Mouse (Mus musculus) heart, adult 2 months (tissue): ENCODE data around the gene Fanci. TPM values are rescaled to one million over a fixed set of nuclear protein-coding genes. Genes with fewer than 3 reads are reported as not detected.

ENCODE experiments used
- DNase-seq, 2 experiments: peaks; one replicate each; pipeline ENCODE4 v3.0.0; 2021
- H3K27ac ChIP-seq: fragments of 200-600 bp; 2 replicates; pipeline ENCODE4 v1.8.1; 2022
- H3K27me3 ChIP-seq: fragments of 200-500 bp; 2 replicates; pipeline ENCODE4 v1.6.1; 2012; ENCODE audit warnings: mild to moderate bottlenecking, low read length, inconsistent platforms, mixed read lengths; ENCODE audit not compliant: control insufficient read depth, insufficient read depth
- H3K36me3 ChIP-seq: fragments of 200-500 bp; 2 replicates; pipeline ENCODE4 v1.6.1; 2012; ENCODE audit warnings: low read length, inconsistent platforms; ENCODE audit not compliant: control insufficient read depth, insufficient read depth
- H3K4me1 ChIP-seq: fragments of 200-500 bp; 2 replicates; pipeline ENCODE4 v1.6.1; 2011; ENCODE audit warnings: low read length; ENCODE audit not compliant: control insufficient read depth, insufficient read depth
- H3K4me3 ChIP-seq: fragments of 200-600 bp; 2 replicates; pipeline ENCODE4 v1.8.1; 2022
- H3K79me2 ChIP-seq: fragments of 200-500 bp; replicated peaks from 2 replicates; pipeline ENCODE4 v1.6.1; 2012; ENCODE audit warnings: mild to moderate bottlenecking, inconsistent platforms, low read length, moderate library complexity, mixed read lengths; ENCODE audit not compliant: control insufficient read depth, insufficient read depth
- H3K9ac ChIP-seq: fragments of 200-500 bp; 2 replicates; pipeline ENCODE4 v1.6.1; 2012; ENCODE audit warnings: low read depth, mild to moderate bottlenecking, control low read depth, inconsistent platforms, low read length, mixed read lengths
- CTCF ChIP-seq: fragments of 200-600 bp; IDR thresholded peaks from 2 replicates; pipeline ENCODE4 v1.8.1; 2022; ENCODE audit warnings: antibody characterized with exemption, mild to moderate bottlenecking, moderate library complexity
- EP300 ChIP-seq: fragments of 200-500 bp; IDR thresholded peaks from 2 replicates; pipeline ENCODE4 v1.6.1; 2011; ENCODE audit warnings: low read depth, low read length, control low read depth; ENCODE audit not compliant: insufficient read depth
- POLR2A ChIP-seq: fragments of 200-500 bp; IDR thresholded peaks from 2 replicates; pipeline ENCODE4 v1.6.1; 2011; ENCODE audit warnings: mild to moderate bottlenecking, low read depth, low read length, control low read depth; ENCODE audit not compliant: insufficient read depth
- WGBS: fragments of 180-500 bp; shearing (Covaris S2); methylation state at CpG from one replicate; pipeline ENCODE4 v1.1.7; 2018; 5-methylcytosine and 5-hydroxymethylcytosine counted together
- intact Hi-C: fragments of 180-260 bp; cut with DNase I; formaldehyde crosslinking; loops from one replicate; pipeline ENCODE4 v1.15.1; 2025
- polyA plus RNA-seq: library from polyadenylated mRNA; depleted of rRNA; stranded (reverse); fragments of >200 nt; gene quantifications from 2 replicates; pipeline ENCODE4 v1.2.3, GENCODE M21; 2012
- total RNA-seq, 2 experiments: library from RNA; stranded (reverse); gene quantifications; 2 replicates each; pipeline ENCODE4 v1.2.3; 2021

The Fanci gene
- total and polyA plus RNA-seq, 3 experiments, result 0.08 to 0.34 (median 0.23) TPM

GRCm38 (mm10) chr7:79376516-79377275 lies 15.0 kb upstream of the Fanci start:
- TF ChIP-seq EP300, result no peak
- no peak for TF ChIP-seq POLR2A
- TF ChIP-seq CTCF, result no peak
- no peak for DNase-seq
- 76% methylated on average over 10 of the region's 10 CpGs for whole genome bisulfite sequencing

GRCm38 (mm10) chr7:79386422-79387133 lies 5.2 kb upstream of the Fanci start, which contains the start of gene Rlbp1:
TSS of gene Rlbp1 (minus strand) at chr7:79387048.
- H3K36me3 ChIP-seq, result no peaks in the 10 kb centered on the region
- 73% methylated on average over 16 of the region's 16 CpGs for WGBS
- no peaks in the 10 kb centered on the region for H3K27me3 ChIP-seq
- H3K79me2 ChIP-seq, result no peaks in the 10 kb centered on the region
- no peak for DNase-seq
- H3K4me3 ChIP-seq, result no peak within 1 kb of the TSS
- H3K4me1 ChIP-seq, result peaks cover under 1% of the 10 kb centered on the region; the same call in 1 of the 2 replicates
- H3K9ac ChIP-seq, result no peak within 1 kb of the TSS
- TF ChIP-seq POLR2A, result no peak
- TF ChIP-seq EP300, result no peak
- TF ChIP-seq CTCF, result no peak
- no peak within 1 kb of the TSS for H3K27ac ChIP-seq
- intact Hi-C loops, result no loop called here

More at GRCm38 (mm10) chr7:79376516-79377275, 15.0 kb upstream of the Fanci start:
- H3K9ac ChIP-seq, result no peak overlapping the region
- no peak overlapping the region for H3K4me3 ChIP-seq
- 0 out of 2 replicates have a peak, but pooled peaks cover 1% of the 10 kb centered on the region for H3K4me1 ChIP-seq
- H3K27ac ChIP-seq, result no peak overlapping the region
- no peaks in the 10 kb centered on the region for H3K27me3 ChIP-seq
- no peaks in the 10 kb centered on the region for H3K79me2 ChIP-seq
- intact Hi-C loops, result no loop called here
- H3K36me3 ChIP-seq, result no peaks in the 10 kb centered on the region

DNA sequence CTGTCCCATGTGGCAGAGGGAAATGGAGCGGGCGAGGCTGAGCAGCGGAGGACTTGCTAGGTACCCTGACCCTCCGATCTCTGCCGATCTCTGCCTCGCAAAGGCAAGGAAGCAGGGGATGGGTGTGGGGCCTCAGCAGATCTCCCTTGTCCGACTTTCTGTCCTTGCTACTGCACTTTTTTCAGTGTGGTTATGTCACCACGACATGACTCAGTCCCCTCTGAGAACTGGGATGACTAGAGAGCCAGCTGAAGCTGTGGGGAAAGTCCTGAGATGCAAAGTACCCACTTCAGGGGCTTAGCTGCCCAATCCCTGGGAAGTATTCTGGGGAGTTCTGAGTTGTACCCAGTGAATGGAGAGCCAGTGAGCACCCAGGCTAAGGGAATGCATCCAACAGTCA lies 4.6 kb upstream of the Fanci start:
- Histone ChIP-seq H3K9ac (no peak overlapping the region), H3K36me3 (no peaks in the 10 kb centered on the region), H3K4me1 (peaks cover 1% of the 10 kb centered on the region; the same call in 1 of the 2 replicates), H3K79me2 (no peaks in the 10 kb centered on the region), H3K27ac (no peak overlapping the region), H3K27me3 (no peaks in the 10 kb centered on the region), H3K4me3 (no peak overlapping the region)
- intact Hi-C loops, result no loop called here
- no peak for DNase-seq
- no peak for TF ChIP-seq POLR2A
- TF ChIP-seq EP300, result no peak
- TF ChIP-seq CTCF, result no peak
- WGBS, result 71% methylated on average over 8 of the region's 8 CpGs

GRCm38 (mm10) chr7:79387991-79388390 lies 3.7 kb upstream of the Fanci start:
- DNase-seq, result no peak
- 39% methylated on average over 7 of the region's 7 CpGs for WGBS
- no peaks in the 10 kb centered on the region for H3K79me2 ChIP-seq
- H3K27ac ChIP-seq, result no peak overlapping the region
- H3K27me3 ChIP-seq, result no peaks in the 10 kb centered on the region
- no peak for TF ChIP-seq CTCF
- no peak for TF ChIP-seq EP300
- no peak for TF ChIP-seq POLR2A
- peaks cover 1% of the 10 kb centered on the region; the same call in 1 of the 2 replicates for H3K4me1 ChIP-seq
- no peak overlapping the region for H3K9ac ChIP-seq
- H3K36me3 ChIP-seq, result no peaks in the 10 kb centered on the region
- no peak overlapping the region for H3K4me3 ChIP-seq
- intact Hi-C loops, result no loop called here

GRCm38 (mm10) chr7:79388671-79389206 lies 3.0 kb upstream of the Fanci start:
- TF ChIP-seq EP300, result no peak
- no peak for TF ChIP-seq POLR2A
- TF ChIP-seq CTCF, result no peak
- DNase-seq, result no peak
- Histone ChIP-seq H3K4me1 (peaks cover 1% of the 10 kb centered on the region; the same call in 1 of the 2 replicates), H3K9ac (no peak overlapping the region), H3K36me3 (no peaks in the 10 kb centered on the region), H3K79me2 (no peaks in the 10 kb centered on the region), H3K27me3 (no peaks in the 10 kb centered on the region), H3K4me3 (no peak overlapping the region), H3K27ac (no peak overlapping the region)
- WGBS, result 73% methylated on average over 7 of the region's 7 CpGs
- intact Hi-C loops, result no loop called here
